Mouse (Mus musculus) cerebellum, adult 11 months (tissue): Measurements from ENCODE around the gene Zfp644.
A peak's percentile ranks its signal among the peaks of the same experiment; 100 is the strongest.

ENCODE experiments used
- DNase-seq: peaks from one replicate; pipeline ENCODE4 v3.0.0; 2022

Gene Zfp644

GRCm38 (mm10) chr5:106590686-106591085 is 106.4 kb downstream of the Zfp644 start:
- DNase-seq = no peak

- no peak for DNase-seq
Measured at GRCm38 (mm10) chr5:106589670-106590069, 107.4 kb downstream of the Zfp644 start.

GRCm38 (mm10) chr5:106589006-106589405 is 108.1 kb downstream of the Zfp644 start:
- no peak for DNase-seq

- DNase-seq = no peak
Measured at GRCm38 (mm10) chr5:106580943-106581342, 116.1 kb downstream of the Zfp644 start.

- no peak for DNase-seq
Measured at GRCm38 (mm10) chr5:106577237-106577888, 119.7 kb downstream of the Zfp644 start.

- peak; percentile 12 for DNase-seq
Measured at GRCm38 (mm10) chr5:106575098-106575497, 122.0 kb downstream of the Zfp644 start.

- peak; percentile 91 for DNase-seq
Measured at GRCm38 (mm10) chr5:106574560-106574946, 122.5 kb downstream of the Zfp644 start.

- no peak for DNase-seq
Measured at GRCm38 (mm10) chr5:106573742-106574559, 123.1 kb downstream of the Zfp644 start.
